Mouse (Mus musculus): ENCODE data around the gene Nr1h4. TPM values are rescaled to one million over a fixed set of nuclear protein-coding genes. Genes with fewer than 3 reads are reported as not detected.

The Nr1h4 gene
- not detected for polyA plus RNA-seq (2015; fragmentation: Illumina TruSeq; extraction: RNeasy Lipid Tissue Mini Kit (QIAGEN cat#74804); ENCODE audit: insufficient read depth, low replicate concordance)

GRCm38 (mm10) chr10:89532929-89533727 is at the start of gene Nr1h4:
Nr1h4 (minus strand) TSS chr10:89533585.

DNA sequence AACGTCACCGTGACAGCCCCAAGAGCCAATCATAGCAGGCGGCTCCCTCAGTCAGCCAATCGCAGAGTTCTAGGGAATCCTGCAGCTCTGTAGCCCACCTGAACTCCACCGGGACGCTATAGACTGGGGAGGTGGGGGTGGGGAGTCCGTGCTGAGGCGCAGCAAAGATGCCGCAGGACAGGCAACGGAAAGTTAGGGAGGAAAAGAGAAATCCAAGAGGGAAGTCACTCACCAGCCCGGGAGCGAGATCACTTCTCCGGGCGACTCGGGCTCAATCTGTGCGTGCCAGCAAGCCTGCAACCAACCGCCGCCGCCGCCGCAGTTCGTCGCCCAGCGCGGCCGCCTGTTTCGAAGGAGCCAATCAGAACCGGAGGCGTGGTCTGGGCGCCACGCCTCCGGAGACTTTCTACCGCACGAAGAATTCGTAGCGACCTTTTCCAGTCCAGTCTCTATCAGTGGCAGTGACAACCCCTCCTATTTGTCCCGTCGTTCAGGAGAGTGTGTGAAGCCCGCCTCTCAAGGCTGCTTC is 89.7 kb downstream of the Nr1h4 start, which contains the start of gene Gas2l3:
Gene Gas2l3 (minus strand): TSS at position 345 of the 529 bp plus-strand sequence.

Other genes with a start within 250 kb of the Nr1h4 start
- not detected for gene Ano4, start 188.8 kb downstream of the Nr1h4 start, polyA plus RNA-seq (2015; fragmentation: Illumina TruSeq; extraction: RNeasy Lipid Tissue Mini Kit (QIAGEN cat#74804); ENCODE audit: insufficient read depth, low replicate concordance)
- 1.9 TPM for gene Gas2l3, start 89.6 kb downstream of the Nr1h4 start, polyA plus RNA-seq (2015; fragmentation: Illumina TruSeq; extraction: RNeasy Lipid Tissue Mini Kit (QIAGEN cat#74804); ENCODE audit: insufficient read depth, low replicate concordance)
- 0.11 TPM for gene Slc17a8, start 87.7 kb upstream of the Nr1h4 start, polyA plus RNA-seq (2015; fragmentation: Illumina TruSeq; extraction: RNeasy Lipid Tissue Mini Kit (QIAGEN cat#74804); ENCODE audit: insufficient read depth, low replicate concordance)
- 32.7 TPM for gene Scyl2, start 152.7 kb upstream of the Nr1h4 start, polyA plus RNA-seq (2015; fragmentation: Illumina TruSeq; extraction: RNeasy Lipid Tissue Mini Kit (QIAGEN cat#74804); ENCODE audit: insufficient read depth, low replicate concordance)
- gene Actr6, start 198.7 kb upstream of the Nr1h4 start, polyA plus RNA-seq (2015; fragmentation: Illumina TruSeq; extraction: RNeasy Lipid Tissue Mini Kit (QIAGEN cat#74804); ENCODE audit: insufficient read depth, low replicate concordance), result 24.2 TPM
- gene Uhrf1bp1l, start 211.4 kb upstream of the Nr1h4 start, polyA plus RNA-seq (2015; fragmentation: Illumina TruSeq; extraction: RNeasy Lipid Tissue Mini Kit (QIAGEN cat#74804); ENCODE audit: insufficient read depth, low replicate concordance), result 37.1 TPM